Mouse (Mus musculus): ENCODE data around the gene Dntt. TPM values are rescaled to one million over a fixed set of nuclear protein-coding genes. Genes with fewer than 3 reads are reported as not detected.

Dntt gene
- polyA plus RNA-seq, 1 experiment, result 0.10 TPM

Other genes with a start within 250 kb of the Dntt start
- gene Ccnj, start 198.0 kb upstream of the Dntt start, polyA plus RNA-seq (2012; rRNA removed), result 3.2 and 6.2 TPM in 2 replicates
- 1.2 and 2.1 TPM in 2 replicates for gene Zfp518a, start 134.6 kb upstream of the Dntt start, polyA plus RNA-seq (2012; rRNA removed)
- gene Blnk, start 34.7 kb upstream of the Dntt start, polyA plus RNA-seq (2012; rRNA removed), result 18.8 and 19.7 TPM in 2 replicates
- gene Opalin, start 47.8 kb downstream of the Dntt start, polyA plus RNA-seq (2012; rRNA removed), result not detected in 2 replicates
- gene Tll2, start 177.6 kb downstream of the Dntt start, polyA plus RNA-seq (2012; rRNA removed), result 0.04 and 0.07 TPM in 2 replicates
- gene Tm9sf3, start 234.7 kb downstream of the Dntt start, polyA plus RNA-seq (2012; rRNA removed), result 73.0 and 88.0 TPM in 2 replicates